Mouse (Mus musculus): ENCODE measurements around the gene Srsf1. TPM values are rescaled to one million over a fixed set of nuclear protein-coding genes. Genes with fewer than 3 reads are reported as not detected.
A peak's percentile ranks its signal among the peaks of the same experiment; 100 is the strongest.

The Srsf1 gene
- 187 and 206 TPM in 2 replicates for polyA plus RNA-seq (2015; fragmentation: Nextera tagmentation; extraction: Ambion mirVana)

GRCm38 (mm10) chr11:88046944-88047794 is at the start of gene Srsf1:
Srsf1 (plus strand) TSS chr11:88047373.
- Histone ChIP-seq H3K9me3 (replicated peaks; ENCODE audit: low read length) (no peaks in the 10 kb centered on the region), H3K4me2 (ENCODE audit: low read length) (peak within 1 kb of the TSS; percentile 60), H3K27me3 (ENCODE audit: insufficient read depth, low read length) (no peaks in the 10 kb centered on the region), H3K4me1 (replicated peaks; ENCODE audit: insufficient read depth, low read length) (0 out of 2 replicates have a peak, but pooled peaks cover 7% of the 10 kb centered on the region), H3K4me3 (replicated peaks; ENCODE audit: low read depth, low read length) (peak within 1 kb of the TSS; percentile 98), H3K36me3 (ENCODE audit: insufficient read depth, low read length) (no peaks in the 10 kb centered on the region), H3K27ac (peak within 1 kb of the TSS; percentile 99), H3K9ac (ENCODE audit: low read depth, low read length) (peak within 1 kb of the TSS; percentile 99)
- peak; percentile 18; the same call in 1 of the 2 replicates for TF ChIP-seq CTCF (IDR thresholded peaks at IDR 0.05; ENCODE audit: low read depth)
- peak; percentile 92 for ATAC-seq (replicated peaks; ENCODE audit: low FRiP score, low read depth)
- whole genome bisulfite sequencing: under 1% methylated on average over 59 of the region's 60 CpGs
- peak; percentile 99 for DNase-seq (ENCODE audit: low spot score)

GRCm38 (mm10) chr11:87999751-88000150 is 47.4 kb upstream of the Srsf1 start:
- DNase-seq (ENCODE audit: low spot score): no peak
- Histone ChIP-seq H3K27me3 (ENCODE audit: insufficient read depth, low read length) (no peaks in the 10 kb centered on the region), H3K9me3 (replicated peaks; ENCODE audit: low read length) (no peaks in the 10 kb centered on the region), H3K4me2 (ENCODE audit: low read length) (no peak overlapping the region), H3K27ac (no peak overlapping the region), H3K36me3 (ENCODE audit: insufficient read depth, low read length) (no peaks in the 10 kb centered on the region), H3K4me1 (replicated peaks; ENCODE audit: insufficient read depth, low read length) (no peaks in the 10 kb centered on the region), H3K9ac (ENCODE audit: low read depth, low read length) (no peak overlapping the region), H3K4me3 (replicated peaks; ENCODE audit: low read depth, low read length) (no peak overlapping the region)
- ATAC-seq (replicated peaks; ENCODE audit: low FRiP score, low read depth): no peak
- 0 out of 2 replicates have a peak, but pooled peaks have one; percentile 13 for TF ChIP-seq CTCF (IDR thresholded peaks at IDR 0.05; ENCODE audit: low read depth)
- 91% methylated on average over 5 of the region's 5 CpGs for WGBS

- no peak overlapping the region for H3K4me2 ChIP-seq (ENCODE audit: low read length)
- no peaks in the 10 kb centered on the region for H3K27me3 ChIP-seq (ENCODE audit: insufficient read depth, low read length)
- H3K9me3 ChIP-seq (replicated peaks; ENCODE audit: low read length): no peaks in the 10 kb centered on the region
- WGBS: 64% methylated on average over 4 of the region's 4 CpGs
- ATAC-seq (replicated peaks; ENCODE audit: low FRiP score, low read depth) (no peak), DNase-seq (ENCODE audit: low spot score) (no peak)
- TF ChIP-seq CTCF (IDR thresholded peaks at IDR 0.05; ENCODE audit: low read depth): no peak
- H3K4me3 ChIP-seq (replicated peaks; ENCODE audit: low read depth, low read length): no peak overlapping the region
- no peak overlapping the region for H3K9ac ChIP-seq (ENCODE audit: low read depth, low read length)
- H3K36me3 ChIP-seq (ENCODE audit: insufficient read depth, low read length): no peaks in the 10 kb centered on the region
- H3K27ac ChIP-seq: no peak overlapping the region
- H3K4me1 ChIP-seq (replicated peaks; ENCODE audit: insufficient read depth, low read length): no peaks in the 10 kb centered on the region
Observed at GRCm38 (mm10) chr11:88002738-88003137, 44.4 kb upstream of the Srsf1 start.

GRCm38 (mm10) chr11:88004123-88004522 is 43.0 kb upstream of the Srsf1 start:
- 49% methylated on average over 2 of the region's 2 CpGs for WGBS

GRCm38 (mm10) chr11:88008641-88009040 is 38.5 kb upstream of the Srsf1 start:
- ATAC-seq (replicated peaks; ENCODE audit: low FRiP score, low read depth) (no peak), DNase-seq (ENCODE audit: low spot score) (no peak)
- no peaks in the 10 kb centered on the region for H3K9me3 ChIP-seq (replicated peaks; ENCODE audit: low read length)
- H3K27me3 ChIP-seq (ENCODE audit: insufficient read depth, low read length): no peaks in the 10 kb centered on the region
- H3K27ac ChIP-seq: no peak overlapping the region
- H3K4me2 ChIP-seq (ENCODE audit: low read length): no peak overlapping the region
- no peak for TF ChIP-seq CTCF (IDR thresholded peaks at IDR 0.05; ENCODE audit: low read depth)
- WGBS: 33% methylated on average over 1 of the region's 1 CpGs
- H3K36me3 ChIP-seq (ENCODE audit: insufficient read depth, low read length): no peaks in the 10 kb centered on the region
- H3K4me1 ChIP-seq (replicated peaks; ENCODE audit: insufficient read depth, low read length): peaks cover 5% of the 10 kb centered on the region; the same call in 1 of the 2 replicates
- no peak overlapping the region for H3K4me3 ChIP-seq (replicated peaks; ENCODE audit: low read depth, low read length)
- H3K9ac ChIP-seq (ENCODE audit: low read depth, low read length): no peak overlapping the region

More at GRCm38 (mm10) chr11:88004123-88004522, 43.0 kb upstream of the Srsf1 start:
- Histone ChIP-seq H3K27ac (no peak overlapping the region), H3K4me1 (replicated peaks; ENCODE audit: insufficient read depth, low read length) (no peaks in the 10 kb centered on the region), H3K36me3 (ENCODE audit: insufficient read depth, low read length) (no peaks in the 10 kb centered on the region), H3K4me3 (replicated peaks; ENCODE audit: low read depth, low read length) (no peak overlapping the region), H3K27me3 (ENCODE audit: insufficient read depth, low read length) (no peaks in the 10 kb centered on the region), H3K9ac (ENCODE audit: low read depth, low read length) (no peak overlapping the region), H3K4me2 (ENCODE audit: low read length) (no peak overlapping the region), H3K9me3 (replicated peaks; ENCODE audit: low read length) (no peaks in the 10 kb centered on the region)
- TF ChIP-seq CTCF (IDR thresholded peaks at IDR 0.05; ENCODE audit: low read depth): no peak
- no peak for ATAC-seq (replicated peaks; ENCODE audit: low FRiP score, low read depth)
- no peak for DNase-seq (ENCODE audit: low spot score)

GRCm38 (mm10) chr11:88009542-88010190 is 37.5 kb upstream of the Srsf1 start:
- Histone ChIP-seq H3K9me3 (replicated peaks; ENCODE audit: low read length) (no peaks in the 10 kb centered on the region), H3K4me3 (replicated peaks; ENCODE audit: low read depth, low read length) (no peak overlapping the region), H3K36me3 (ENCODE audit: insufficient read depth, low read length) (no peaks in the 10 kb centered on the region), H3K9ac (ENCODE audit: low read depth, low read length) (no peak overlapping the region), H3K4me1 (replicated peaks; ENCODE audit: insufficient read depth, low read length) (peaks cover 5% of the 10 kb centered on the region; the same call in 1 of the 2 replicates), H3K27ac (no peak overlapping the region), H3K4me2 (ENCODE audit: low read length) (peak overlapping the region; percentile 37), H3K27me3 (ENCODE audit: insufficient read depth, low read length) (no peaks in the 10 kb centered on the region)
- TF ChIP-seq CTCF (IDR thresholded peaks at IDR 0.05; ENCODE audit: low read depth): no peak
- ATAC-seq (replicated peaks; ENCODE audit: low FRiP score, low read depth): no peak
- DNase-seq (ENCODE audit: low spot score): no peak
- WGBS: 18% methylated on average over 16 of the region's 16 CpGs
